Mouse (Mus musculus) lung, postnatal 4 days (tissue): Measurements from ENCODE around the gene Gm7876.
"Not testable (repeated sequence)": the region's sequence is repeated elsewhere in the genome, so short reads cannot be mapped to it uniquely, and the experiment has no call there.

Experiments used
- DNase-seq, 2 experiments: peaks; one replicate each; pipeline ENCODE4 v3.0.0; 2021

The Gm7876 gene

DNA sequence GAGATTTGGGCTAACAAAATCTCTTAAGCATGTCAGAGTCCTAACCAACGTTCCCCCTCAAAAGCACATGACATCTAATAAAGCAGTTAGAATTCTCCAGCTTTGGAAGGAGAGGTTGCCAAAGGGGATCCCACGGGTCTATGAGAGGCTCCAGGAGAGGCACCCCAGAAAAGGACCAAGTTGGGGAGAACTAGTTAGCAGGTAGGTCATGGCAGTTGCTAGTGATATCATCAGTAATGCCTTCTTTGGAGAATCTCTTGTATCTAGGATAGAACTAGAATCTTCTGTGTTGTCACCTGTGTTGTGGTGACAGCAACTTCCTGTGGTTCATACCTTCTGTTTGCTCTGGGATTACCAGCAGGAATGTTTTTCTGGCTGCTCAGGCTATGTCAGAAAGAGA, at the start of gene Gm7876:
Gene Gm7876, plus strand, starts transcription at position 301 of the 400 bp plus-strand sequence.
- not testable (repeated sequence) for DNase-seq

DNA sequence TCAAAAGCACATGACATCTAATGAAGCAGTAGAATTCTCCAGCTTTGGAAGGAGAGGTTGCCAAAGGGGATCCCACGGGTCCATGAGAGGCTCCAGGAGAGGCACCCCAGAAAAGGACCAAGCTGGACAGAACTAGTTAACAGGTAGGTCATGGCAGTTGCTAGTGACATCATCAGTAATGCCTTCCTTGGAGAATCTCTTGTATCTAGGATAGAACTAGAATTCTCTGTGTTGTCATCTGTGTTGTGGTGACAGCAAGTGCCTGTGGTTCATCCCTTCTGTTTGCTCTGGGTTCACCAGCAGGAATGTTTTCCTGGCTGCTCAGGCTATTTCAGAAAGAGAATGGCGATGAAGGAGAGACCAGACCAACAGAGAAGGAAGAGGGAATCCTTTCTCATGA, 45.1 kb upstream of the Gm7876 start, which contains the start of gene Gm3239:
Gene Gm3239, plus strand, starts transcription at position 301 of the 400 bp plus-strand sequence.
- DNase-seq: not testable (repeated sequence)

DNA sequence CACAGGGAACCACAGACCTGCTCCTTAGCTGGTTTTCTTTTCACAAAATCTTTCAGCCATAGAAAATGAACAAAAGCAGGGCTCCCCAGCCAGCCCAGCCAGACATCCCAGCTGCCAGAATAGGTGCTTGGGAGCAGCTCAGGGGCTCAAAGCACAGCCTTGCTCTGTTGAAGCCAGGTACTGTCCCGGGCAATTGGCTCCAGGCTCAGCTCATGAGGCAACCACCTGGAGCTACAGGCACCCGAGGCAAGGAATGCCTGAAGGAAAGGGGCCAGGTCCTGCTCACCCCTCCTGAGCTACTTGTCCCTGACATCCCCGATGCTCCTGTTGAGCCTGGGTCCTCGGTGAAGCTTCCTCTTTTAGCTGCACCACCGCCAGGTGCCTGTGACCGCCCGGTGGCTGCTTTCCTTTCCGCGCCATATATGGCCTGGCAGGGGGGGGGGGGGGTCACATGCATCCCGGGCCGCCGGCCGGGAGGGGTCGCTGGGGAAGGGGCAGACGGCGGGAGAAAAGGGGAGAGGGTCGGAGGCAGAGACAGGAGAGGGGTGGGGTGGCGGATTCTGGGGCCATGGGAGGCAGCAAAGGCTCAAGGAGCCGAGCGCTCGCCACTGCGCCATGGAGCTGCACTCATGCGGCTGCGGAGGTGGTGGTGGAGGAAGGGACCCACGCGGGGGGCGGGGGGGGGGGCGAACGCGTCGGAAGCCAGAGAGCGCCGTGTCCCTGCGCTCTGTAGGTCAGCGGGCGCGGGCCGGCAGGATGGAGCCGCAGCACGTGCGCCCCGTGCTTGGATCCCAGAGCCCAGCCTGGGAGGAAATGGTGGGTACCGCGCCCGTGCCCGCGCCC, 17.2 kb downstream of the Gm7876 start, which contains the start of gene Gm3252:
Gene Gm3252, plus strand, starts transcription at position 738 of the 843 bp plus-strand sequence.
- DNase-seq: not testable (repeated sequence)
